9 mouse cellular contexts compared by ENCODE assay signal in the genomic region with DNA sequence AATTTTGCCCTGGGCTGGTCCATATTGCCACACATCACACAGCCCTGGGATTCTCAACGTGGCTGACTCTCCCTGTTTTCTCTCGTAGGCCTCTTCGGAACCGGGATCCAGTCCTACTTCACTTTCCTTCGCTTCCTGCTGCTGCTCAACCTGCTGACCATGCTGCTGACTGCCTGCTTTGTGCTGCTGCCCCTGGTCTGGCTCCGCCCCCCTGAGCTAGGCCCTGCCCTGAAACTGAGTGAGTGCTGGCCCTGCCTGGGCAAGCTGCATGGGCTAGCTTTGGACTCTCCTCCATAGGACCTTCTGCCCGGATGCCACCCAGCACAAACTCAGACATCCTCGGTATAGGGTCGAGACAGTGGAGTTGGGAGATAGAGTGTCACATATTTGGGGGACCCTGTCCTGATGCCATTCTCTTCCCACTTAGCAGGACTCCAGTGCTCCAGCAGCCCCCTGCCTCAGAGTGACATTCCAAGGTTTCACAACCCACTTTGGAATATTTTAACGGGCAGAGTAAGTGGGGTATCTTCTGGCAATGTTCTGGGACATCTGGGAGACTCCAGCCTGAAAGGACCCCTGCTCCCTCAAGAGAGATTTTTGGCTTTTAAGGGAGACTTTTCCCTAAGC. TPM values are rescaled to one million over a fixed set of nuclear protein-coding genes. Genes with fewer than 3 reads are reported as not detected.
DNase-seq lines count a peak whose midpoint lies in the region; ATAC-seq lines count a peak whose summit lies in the region.
"Had no signal": no experiment of that assay in that cellular context is flagged by ENCODE, and none has a peak within 500 bp of the region (broad histone marks: within the 10 kb centered on the region; RNA-seq: fewer than 3 reads in every experiment).

No protein-coding gene starts in this region.

- no peak overlapping the region for H3K9ac ChIP-seq in embryonic facial prominence, embryonic 11.5 days (replicated peaks; ENCODE audit: low read length)
- peak overlapping the region; percentile 57; the same call in 1 of the 2 replicates for H3K9ac ChIP-seq in limb, embryonic 13.5 days

- no peaks in the 10 kb centered on the region for H3K36me3 ChIP-seq in embryonic facial prominence, embryonic 11.5 days (replicated peaks; ENCODE audit: control insufficient read depth, insufficient read depth, low read depth, low read length)
- no peaks in the 10 kb centered on the region for H3K36me3 ChIP-seq in limb, embryonic 13.5 days

- peaks cover 9% of the 10 kb centered on the region for H3K4me1 ChIP-seq in embryonic facial prominence, embryonic 11.5 days (ENCODE audit: control insufficient read depth, insufficient read depth, low read length)
- peaks cover 43% of the 10 kb centered on the region for H3K4me1 ChIP-seq in limb, embryonic 13.5 days

- DNase-seq in CD4-positive helper T cell, adult 2 months (ENCODE audit: low read depth, low spot score), result peak; percentile 44
- peak; percentile 24 for DNase-seq in embryonic facial prominence, embryonic 11.5 days (ENCODE audit: low spot score)
- DNase-seq in heart, postnatal 4 days, result peak; percentile 47
- peak; percentile 32 for DNase-seq in neural tube, embryonic 10.5 days (ENCODE audit: extremely low spot score, low spot score)
- DNase-seq in layer of hippocampus, adult 18-20 months (ENCODE audit: low spot score in 2 of 2), result no peak
- no peak for DNase-seq in testis, postnatal 14 days (ENCODE audit: low spot score)
- no peak for DNase-seq in adipocyte (ENCODE audit: low spot score)

- peak overlapping the region; percentile 62 for H3K4me2 ChIP-seq in embryonic facial prominence, embryonic 11.5 days (ENCODE audit: low read depth, low read length)
- H3K4me2 ChIP-seq in limb, embryonic 13.5 days (replicated peaks), result peak overlapping the region; percentile 66

- no peak overlapping the region for H3K4me3 ChIP-seq in embryonic facial prominence, embryonic 11.5 days (ENCODE audit: low read depth, low read length)
- H3K4me3 ChIP-seq in limb, embryonic 13.5 days, result peak overlapping the region; percentile 31

- no peaks in the 10 kb centered on the region for H3K9me3 ChIP-seq in embryonic facial prominence, embryonic 11.5 days (replicated peaks; ENCODE audit: control insufficient read depth, low read length)
- no peaks in the 10 kb centered on the region for H3K9me3 ChIP-seq in limb, embryonic 13.5 days

- peaks cover 5% of the 10 kb centered on the region for H3K27me3 ChIP-seq in embryonic facial prominence, embryonic 11.5 days (ENCODE audit: control insufficient read depth, insufficient read depth, low read length)
- H3K27me3 ChIP-seq in limb, embryonic 13.5 days, result peaks cover 28% of the 10 kb centered on the region

- WGBS in embryonic facial prominence, embryonic 11.5 days, result 29% methylated on average over 10 of the region's 10 CpGs
- WGBS in limb, embryonic 13.5 days, result 38% methylated on average over 10 of the region's 10 CpGs

- ATAC-seq in embryonic facial prominence, embryonic 11.5 days (replicated peaks; ENCODE audit: insufficient number of reproducible peaks, low FRiP score, low TSS enrichment, low read depth), result 0 out of 2 replicates have a peak, but pooled peaks have one; percentile 25
- no peak for ATAC-seq in limb, embryonic 13.5 days (ENCODE audit: low FRiP score, low read depth)

- no peak overlapping the region for H3K27ac ChIP-seq in embryonic facial prominence, embryonic 11.5 days (replicated peaks; ENCODE audit: low read depth, low read length)
- no peak overlapping the region for H3K27ac ChIP-seq in limb, embryonic 13.5 days

RNA-seq across cellular contexts. Expression of a gene that starts 1.8 kb away (rescaled TPM):
- 9.9 and 10.7 TPM in 2 replicates for polyA plus RNA-seq in embryonic facial prominence, embryonic 11.5 days (2014; fragmentation: Nextera tagmentation; extraction: Ambion mirVana)
- 10 to 100 TPM; 26.4 to 28.6 TPM for total RNA-seq in heart, postnatal 4 days (2021)
- 19.0 and 23.9 TPM in 2 replicates for polyA plus RNA-seq in limb, embryonic 13.5 days (2015; fragmentation: Nextera tagmentation; extraction: Ambion mirVana)
- 10 to 100 TPM in 1 of 2 experiments, 1 to 10 TPM in 1; 5.9 to 10.6 TPM for total RNA-seq in layer of hippocampus, adult 18-20 months (2021)

RNA-seq across cellular contexts. Expression of a gene that starts 1.9 kb away (rescaled TPM):
- polyA plus RNA-seq in embryonic facial prominence, embryonic 11.5 days (2014; fragmentation: Nextera tagmentation; extraction: Ambion mirVana), result 0.39 and 0.70 TPM in 2 replicates
- total RNA-seq in heart, postnatal 4 days (2021), result 1 to 10 TPM; 3.1 to 3.3 TPM
- polyA plus RNA-seq in limb, embryonic 13.5 days (2015; fragmentation: Nextera tagmentation; extraction: Ambion mirVana), result 0.81 and 1.4 TPM in 2 replicates
- 1 to 10 TPM in 1 of 2 experiments, under 1 TPM in 1; 0.72 to 1.1 TPM for total RNA-seq in layer of hippocampus, adult 18-20 months (2021)

RNA-seq across cellular contexts. Expression of a gene that starts 13.7 kb away (rescaled TPM):
- polyA plus RNA-seq in embryonic facial prominence, embryonic 11.5 days (2014; fragmentation: Nextera tagmentation; extraction: Ambion mirVana), result 0.27 and 0.67 TPM in 2 replicates
- total RNA-seq in heart, postnatal 4 days (2021), result not detected
- polyA plus RNA-seq in limb, embryonic 13.5 days (2015; fragmentation: Nextera tagmentation; extraction: Ambion mirVana), result 0.41 and 0.60 TPM in 2 replicates
- under 1 TPM in 1 of 2 experiments, not detected in 1; 0.40 TPM for total RNA-seq in layer of hippocampus, adult 18-20 months (2021)
- total RNA-seq: layer of hippocampus, postnatal 10 days had no signal

RNA-seq across cellular contexts. Expression of a gene that starts 25.7 kb away (rescaled TPM):
- 0.17 TPM in 1 of 2 replicates, not detected in the other for polyA plus RNA-seq in embryonic facial prominence, embryonic 11.5 days (2014; fragmentation: Nextera tagmentation; extraction: Ambion mirVana)
- total RNA-seq in heart, postnatal 4 days (2021), result 1 to 10 TPM; 2.7 to 3.5 TPM
- 0.60 and 0.72 TPM in 2 replicates for polyA plus RNA-seq in limb, embryonic 13.5 days (2015; fragmentation: Nextera tagmentation; extraction: Ambion mirVana)
- total RNA-seq in layer of hippocampus, adult 18-20 months (2021), result 1 to 10 TPM; 1.5 to 2.2 TPM

RNA-seq across cellular contexts. Expression of a gene that starts 25.7 kb away (rescaled TPM):
- polyA plus RNA-seq in embryonic facial prominence, embryonic 11.5 days (2014; fragmentation: Nextera tagmentation; extraction: Ambion mirVana), result 30.4 and 32.9 TPM in 2 replicates
- 10 to 100 TPM; 81.2 to 85.1 TPM for total RNA-seq in heart, postnatal 4 days (2021)
- 38.4 and 39.5 TPM in 2 replicates for polyA plus RNA-seq in limb, embryonic 13.5 days (2015; fragmentation: Nextera tagmentation; extraction: Ambion mirVana)
- 10 to 100 TPM; 12.3 to 12.4 TPM for total RNA-seq in layer of hippocampus, adult 18-20 months (2021)

Comparison
In these comparisons a context has a peak if more than half of its experiments do, and no peak if none do; other contexts are left out.
1. DNase-seq: peak in CD4-positive helper T cell, adult 2 months (single experiment), embryonic facial prominence, embryonic 11.5 days (single experiment), heart, postnatal 4 days (single experiment) and neural tube, embryonic 10.5 days (single experiment); none in layer of hippocampus, adult 18-20 months (0 of 2), testis, postnatal 14 days (single experiment) and adipocyte (single experiment).